Mouse (Mus musculus) cerebellum, adult 8-10 months (tissue): ENCODE measurements around the gene H2-DMb1.

Experiments
- DNase-seq: peaks from one replicate; pipeline ENCODE4 v3.0.0; 2022

H2-DMb1 gene

GRCm38 (mm10) chr17:34152923-34153322 is at the start of gene H2-DMb1:
H2-DMb1 (plus strand) TSS chr17:34153072.
- no peak for DNase-seq

GRCm38 (mm10) chr17:34104804-34105203 is 48.1 kb upstream of the H2-DMb1 start:
- DNase-seq: no peak

- no peak for DNase-seq
Observed at GRCm38 (mm10) chr17:34106555-34106954, 46.3 kb upstream of the H2-DMb1 start.

GRCm38 (mm10) chr17:34107109-34107867 is 45.6 kb upstream of the H2-DMb1 start:
- no peak for DNase-seq

- DNase-seq: no peak
Observed at GRCm38 (mm10) chr17:34108460-34108859, 44.4 kb upstream of the H2-DMb1 start.

- no peak for DNase-seq
Observed at GRCm38 (mm10) chr17:34109038-34109805, 43.6 kb upstream of the H2-DMb1 start.

- no peak for DNase-seq
Observed at GRCm38 (mm10) chr17:34109806-34110195, 43.1 kb upstream of the H2-DMb1 start.

- no peak for DNase-seq
Observed at GRCm38 (mm10) chr17:34110309-34110708, 42.6 kb upstream of the H2-DMb1 start.

GRCm38 (mm10) chr17:34114114-34114513 is 38.8 kb upstream of the H2-DMb1 start:
- DNase-seq: peak; percentile 6

GRCm38 (mm10) chr17:34116736-34117370 is 36.0 kb upstream of the H2-DMb1 start:
- peak; percentile 36 for DNase-seq

- peak; percentile 5 for DNase-seq
Observed at GRCm38 (mm10) chr17:34117421-34118112, 35.3 kb upstream of the H2-DMb1 start.

- DNase-seq: peak; percentile 65
Observed at GRCm38 (mm10) chr17:34118113-34118872, 34.6 kb upstream of the H2-DMb1 start.

- no peak for DNase-seq
Observed at GRCm38 (mm10) chr17:34118873-34119248, 34.0 kb upstream of the H2-DMb1 start.

GRCm38 (mm10) chr17:34119249-34120179 is 33.4 kb upstream of the H2-DMb1 start, which contains the start of gene H2-DMa:
H2-DMa (plus strand) TSS chr17:34119541.
- DNase-seq: peak; percentile 98

- DNase-seq: peak; percentile 88
Observed at GRCm38 (mm10) chr17:34120180-34120723, 32.6 kb upstream of the H2-DMb1 start.

GRCm38 (mm10) chr17:34120814-34121171 is 32.1 kb upstream of the H2-DMb1 start:
- DNase-seq: peak; percentile 85

- DNase-seq: peak; percentile 83
Observed at GRCm38 (mm10) chr17:34121172-34121878, 31.5 kb upstream of the H2-DMb1 start.

- peak; percentile 81 for DNase-seq
Observed at GRCm38 (mm10) chr17:34121879-34122187, 31.0 kb upstream of the H2-DMb1 start.

GRCm38 (mm10) chr17:34122188-34122984 is 30.5 kb upstream of the H2-DMb1 start, which contains the start of gene Brd2:
Brd2 (minus strand) TSS chr17:34122634.
- peak; percentile 98 for DNase-seq
